Mouse (Mus musculus) stomach, postnatal 0 days (tissue): Measurements from ENCODE around the gene 1110017D15Rik. TPM values are rescaled to one million over a fixed set of nuclear protein-coding genes. Genes with fewer than 3 reads are reported as not detected.

Experiments
- ATAC-seq: fragments of 200-750 bp; cut with Nextera tagmentation; 2 replicates; pipeline ENCODE4 v1.8.0; 2017; ENCODE audit not compliant: low FRiP score, low TSS enrichment
- DNase-seq: peaks from one replicate; pipeline ENCODE4 v3.0.0-alpha.2; 2016; ENCODE audit warnings: low spot score
- H3K27ac ChIP-seq: fragments of 300-500 bp; sonication (generic); replicated peaks from 2 replicates; pipeline ENCODE4 v1.5.1; 2014; ENCODE audit warnings: mild to moderate bottlenecking, control low read depth
- H3K27me3 ChIP-seq: fragments of 300-500 bp; sonication (generic); 2 replicates; pipeline ENCODE4 v1.6.1; 2014; ENCODE audit warnings: low read length; ENCODE audit not compliant: control insufficient read depth, insufficient read depth
- H3K36me3 ChIP-seq: fragments of 300-500 bp; sonication (generic); 2 replicates; pipeline ENCODE4 v1.6.1; 2014; ENCODE audit warnings: low read length, mixed read lengths; ENCODE audit not compliant: control insufficient read depth, insufficient read depth
- H3K4me1 ChIP-seq: fragments of 300-500 bp; sonication (generic); replicated peaks from 2 replicates; pipeline ENCODE4 v1.6.1; 2014; ENCODE audit warnings: antibody characterized with exemption; ENCODE audit not compliant: control insufficient read depth, insufficient read depth
- H3K4me2 ChIP-seq: fragments of 300-500 bp; sonication (generic); replicated peaks from 2 replicates; pipeline ENCODE4 v1.6.1; 2014; ENCODE audit warnings: low read depth, mild to moderate bottlenecking, control low read depth, moderate library complexity
- H3K4me3 ChIP-seq: fragments of 300-500 bp; sonication (generic); 2 replicates; pipeline ENCODE4 v1.5.1; 2014; ENCODE audit warnings: low read depth, low read length, control low read depth
- H3K9ac ChIP-seq: fragments of 300-500 bp; sonication (generic); 2 replicates; pipeline ENCODE4 v1.6.1; 2014; ENCODE audit warnings: mild to moderate bottlenecking, low read length, control low read depth, mixed read lengths
- H3K9me3 ChIP-seq: fragments of 300-500 bp; sonication (generic); 2 replicates; pipeline ENCODE4 v1.6.1; 2016; ENCODE audit warnings: low read length; ENCODE audit not compliant: control insufficient read depth
- CTCF ChIP-seq: IDR thresholded peaks from 2 replicates; pipeline ENCODE4 v1.5.1; 2016; ENCODE audit warnings: antibody characterized with exemption, low read depth, mild to moderate bottlenecking, moderate library complexity
- EP300 ChIP-seq: optimal IDR thresholded peaks from 2 replicates; pipeline ENCODE3; 2016; ENCODE audit warnings: antibody characterized with exemption
- WGBS: fragments of 180-500 bp; shearing (Covaris S2); extraction: QIAGEN DNeasy Blood & Tissue Kit; methylation state at CpG from one replicate; pipeline ENCODE4 v1.1.7; 2014; 5-methylcytosine and 5-hydroxymethylcytosine counted together
- polyA plus RNA-seq: library from polyadenylated mRNA; unstranded; fragments of >200 nt; fragmentation: Nextera tagmentation; extraction: Ambion mirVana; gene quantifications from 2 replicates; pipeline ENCODE4 v1.2.1, GENCODE M21; 2015

Gene 1110017D15Rik
- polyA plus RNA-seq, 1 experiment from 2014 or later: 0.53 TPM

DNA sequence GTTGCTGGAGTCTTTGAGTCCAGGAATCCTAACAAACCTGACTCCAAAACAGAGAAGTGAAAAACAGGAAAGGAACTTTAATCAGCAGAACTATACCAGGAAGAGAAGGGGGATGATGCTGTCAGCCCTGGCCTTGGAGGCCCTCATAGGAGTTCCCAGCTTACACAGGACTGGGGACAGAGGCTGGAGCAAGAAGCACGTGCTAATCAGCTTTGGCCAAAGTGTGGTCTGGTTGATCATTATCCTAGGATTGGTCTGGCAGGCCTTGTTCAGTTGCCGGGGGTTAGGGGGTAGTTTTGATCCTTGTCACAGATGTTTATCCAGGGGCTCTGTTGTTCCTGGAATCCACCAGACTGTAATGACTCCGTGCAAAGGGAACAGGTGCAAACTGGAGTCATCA is 22.8 kb downstream of the 1110017D15Rik start:
- ATAC-seq: no peak
- Histone ChIP-seq H3K4me2 (no peak overlapping the region), H3K36me3 (peaks cover 6% of the 10 kb centered on the region), H3K9me3 (no peaks in the 10 kb centered on the region), H3K27ac (no peak overlapping the region), H3K4me3 (no peak overlapping the region), H3K27me3 (peaks cover 7% of the 10 kb centered on the region), H3K4me1 (0 out of 2 replicates have a peak, but pooled peaks cover 3% of the 10 kb centered on the region), H3K9ac (no peak overlapping the region)
- DNase-seq: no peak
- WGBS: 31% methylated on average over 3 of the region's 3 CpGs
- TF ChIP-seq EP300 (no peak), CTCF (no peak)

DNA sequence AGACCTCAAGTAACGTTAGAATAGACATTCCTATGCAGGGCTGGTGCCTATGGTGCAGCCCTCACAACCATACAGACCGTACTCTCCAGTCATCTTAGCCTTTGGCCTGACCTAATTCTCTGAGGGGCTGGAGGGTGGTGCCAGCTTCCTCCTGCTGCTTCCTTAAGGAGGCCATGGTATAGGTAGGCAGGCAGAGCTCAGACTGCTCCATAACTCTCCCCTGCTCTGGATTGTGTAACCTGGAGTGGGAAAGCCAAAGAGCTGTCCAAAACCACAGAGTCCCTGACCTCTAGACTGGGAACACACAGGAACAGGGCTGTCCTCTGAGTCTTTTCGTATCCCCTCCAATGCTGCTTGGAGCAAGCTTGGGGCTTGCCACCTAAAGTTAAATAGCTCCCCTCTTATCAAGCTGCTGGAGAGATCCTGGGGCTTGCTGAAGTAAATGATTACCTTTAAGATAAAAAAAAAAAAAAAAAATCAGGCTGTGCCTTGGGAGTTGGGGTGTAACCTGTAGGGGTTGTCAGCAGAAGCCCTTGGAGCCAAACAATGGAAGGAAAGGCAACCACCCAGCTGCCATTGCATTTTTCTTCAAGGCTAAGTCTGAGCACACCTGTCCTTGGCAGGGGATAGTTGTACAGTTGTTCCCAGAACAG is 23.5 kb downstream of the 1110017D15Rik start:
- Histone ChIP-seq H3K4me2 (no peak overlapping the region), H3K27me3 (peaks cover 3% of the 10 kb centered on the region), H3K4me1 (0 out of 2 replicates have a peak, but pooled peaks cover 3% of the 10 kb centered on the region), H3K27ac (no peak overlapping the region), H3K36me3 (peaks cover 6% of the 10 kb centered on the region), H3K4me3 (no peak overlapping the region), H3K9ac (no peak overlapping the region), H3K9me3 (no peaks in the 10 kb centered on the region)
- TF ChIP-seq CTCF (no peak), EP300 (no peak)
- 64% methylated on average over 3 of the region's 3 CpGs for WGBS
- ATAC-seq (peak; percentile 31; the same call in 1 of the 2 replicates), DNase-seq (peak; percentile 19)

DNA sequence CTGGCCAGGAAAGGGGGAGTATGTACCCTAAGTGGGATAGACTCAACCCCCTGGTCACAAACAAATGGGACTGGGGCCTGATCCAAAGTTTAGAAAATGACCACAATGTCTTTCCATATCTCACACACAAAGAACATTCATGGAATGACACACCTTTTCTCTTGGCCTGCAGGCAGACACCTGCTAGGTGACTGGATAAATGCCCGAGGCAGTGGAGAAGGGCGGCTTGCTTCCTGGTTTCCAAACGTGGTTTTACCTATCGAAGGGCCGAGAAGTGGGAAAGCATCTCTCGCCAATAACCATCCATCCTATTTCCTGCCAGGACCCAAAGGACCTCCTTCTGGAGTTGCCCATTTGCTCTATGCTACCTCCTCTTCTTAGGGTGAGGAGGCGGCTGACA is 24.2 kb downstream of the 1110017D15Rik start:
- Histone ChIP-seq H3K27ac (no peak overlapping the region), H3K4me2 (no peak overlapping the region), H3K9me3 (no peaks in the 10 kb centered on the region), H3K9ac (no peak overlapping the region), H3K4me3 (no peak overlapping the region), H3K4me1 (0 out of 2 replicates have a peak, but pooled peaks cover 3% of the 10 kb centered on the region), H3K36me3 (peaks cover 3% of the 10 kb centered on the region; the same call in 1 of the 2 replicates), H3K27me3 (no peaks in the 10 kb centered on the region)
- ATAC-seq (no peak), DNase-seq (no peak)
- WGBS: 71% methylated on average over 7 of the region's 7 CpGs
- no peak for TF ChIP-seq EP300
- TF ChIP-seq CTCF: no peak

DNA sequence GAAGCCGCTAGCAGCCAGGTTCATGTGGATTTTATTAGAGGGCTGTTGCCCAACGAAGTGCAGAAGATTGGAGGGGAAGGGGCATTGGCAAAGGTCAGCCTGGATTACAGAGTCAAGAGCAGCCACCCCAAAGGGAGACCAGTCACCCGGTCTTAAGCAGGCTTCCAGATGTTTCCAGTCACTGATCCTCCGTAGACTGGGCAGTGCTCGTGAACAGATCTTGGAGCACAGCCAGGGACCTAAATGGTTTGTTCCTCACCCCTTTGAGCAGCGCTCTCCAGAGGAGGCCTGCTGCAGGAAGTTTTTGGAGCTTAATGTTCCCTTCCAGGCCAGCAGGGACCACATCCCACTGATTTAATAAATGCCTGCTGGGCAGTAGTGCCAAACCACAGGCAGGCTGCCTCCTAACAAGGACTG is 35.5 kb downstream of the 1110017D15Rik start:
- Histone ChIP-seq H3K4me3 (no peak overlapping the region), H3K9ac (no peak overlapping the region), H3K27ac (peak overlapping the region; percentile 73), H3K4me2 (no peak overlapping the region), H3K36me3 (no peaks in the 10 kb centered on the region), H3K9me3 (no peaks in the 10 kb centered on the region), H3K27me3 (no peaks in the 10 kb centered on the region), H3K4me1 (peaks cover 7% of the 10 kb centered on the region; the same call in 1 of the 2 replicates)
- TF ChIP-seq CTCF (peak; percentile 43; the same call in 1 of the 2 replicates), EP300 (no peak)
- ATAC-seq (peak; percentile 77), DNase-seq (no peak)
- 37% methylated on average over 6 of the region's 6 CpGs for WGBS

DNA sequence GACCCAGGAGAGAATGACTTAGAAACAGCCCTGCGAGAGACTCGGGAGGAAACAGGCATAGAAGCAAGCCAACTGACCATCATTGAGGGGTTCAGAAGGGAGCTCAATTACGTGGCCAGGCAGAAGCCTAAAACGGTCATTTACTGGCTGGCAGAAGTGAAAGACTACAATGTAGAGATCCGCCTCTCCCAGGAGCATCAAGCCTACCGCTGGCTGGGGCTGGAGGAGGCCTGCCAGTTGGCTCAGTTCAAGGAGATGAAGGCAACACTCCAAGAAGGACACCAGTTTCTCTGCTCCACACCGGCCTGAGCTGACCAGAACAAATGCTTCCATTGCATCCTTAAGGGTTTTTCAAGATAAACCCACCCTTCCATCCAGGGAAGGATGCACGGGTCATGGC is 36.9 kb downstream of the 1110017D15Rik start:
- ATAC-seq (0 out of 2 replicates have a peak, but pooled peaks have one; percentile 13), DNase-seq (no peak)
- no peaks in the 10 kb centered on the region for H3K27me3 ChIP-seq
- H3K4me1 ChIP-seq: peaks cover 7% of the 10 kb centered on the region; the same call in 1 of the 2 replicates
- H3K9ac ChIP-seq: no peak overlapping the region
- H3K4me3 ChIP-seq: no peak overlapping the region
- peak overlapping the region; percentile 75 for H3K27ac ChIP-seq
- TF ChIP-seq EP300: no peak
- no peak for TF ChIP-seq CTCF
- no peak overlapping the region for H3K4me2 ChIP-seq
- WGBS: 52% methylated on average over 8 of the region's 8 CpGs
- H3K36me3 ChIP-seq: no peaks in the 10 kb centered on the region
- no peaks in the 10 kb centered on the region for H3K9me3 ChIP-seq

DNA sequence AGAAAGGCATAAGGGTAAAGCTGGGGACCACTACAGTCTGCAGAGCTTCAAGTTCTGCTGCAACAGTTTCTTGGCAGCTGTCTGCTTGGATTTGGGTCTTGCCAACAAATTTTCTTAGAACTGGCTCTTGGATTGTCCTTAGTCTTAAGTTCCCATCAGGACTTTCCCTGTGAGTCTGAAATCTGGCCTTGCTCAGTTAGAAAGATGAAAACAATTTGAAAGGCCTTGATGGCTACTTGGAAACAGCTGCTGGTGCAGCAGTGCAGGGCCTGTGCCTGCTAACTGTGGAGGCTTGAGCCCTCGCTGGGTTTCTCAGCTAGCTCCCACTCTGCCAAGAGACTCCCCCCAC is 37.7 kb downstream of the 1110017D15Rik start:
- Histone ChIP-seq H3K4me1 (peaks cover 7% of the 10 kb centered on the region; the same call in 1 of the 2 replicates), H3K4me2 (no peak overlapping the region), H3K27ac (peak overlapping the region; percentile 75), H3K9me3 (no peaks in the 10 kb centered on the region), H3K4me3 (no peak overlapping the region), H3K27me3 (no peaks in the 10 kb centered on the region), H3K36me3 (no peaks in the 10 kb centered on the region), H3K9ac (no peak overlapping the region)
- ATAC-seq (peak; percentile 69; the same call in 1 of the 2 replicates), DNase-seq (no peak)
- TF ChIP-seq EP300 (no peak), CTCF (no peak)
- 51% methylated on average over 1 of the region's 1 CpGs for WGBS
